Mouse (Mus musculus) embryonic facial prominence, embryonic 10.5 days (tissue): ENCODE data around the gene Zswim1. TPM values are rescaled to one million over a fixed set of nuclear protein-coding genes. Genes with fewer than 3 reads are reported as not detected.
A peak's percentile ranks its signal among the peaks of the same experiment; 100 is the strongest.
"Not testable (repeated sequence)": the region's sequence is repeated elsewhere in the genome, so short reads cannot be mapped to it uniquely, and the experiment has no call there.

Experiments
- DNase-seq: peaks from one replicate; pipeline ENCODE4 v3.0.0-alpha.2; 2017; ENCODE audit warnings: low spot score
- H3K27ac ChIP-seq: fragments of 300-500 bp; sonication (generic); replicated peaks from 2 replicates; pipeline ENCODE4 v1.5.1; 2016; ENCODE audit warnings: mild to moderate bottlenecking
- H3K27me3 ChIP-seq: fragments of 300-500 bp; sonication (generic); replicated peaks from 2 replicates; pipeline ENCODE4 v1.6.1; 2016; ENCODE audit warnings: low read depth, mild to moderate bottlenecking; ENCODE audit not compliant: poor library complexity, severe bottlenecking
- H3K36me3 ChIP-seq: fragments of 300-500 bp; sonication (generic); replicated peaks from 2 replicates; pipeline ENCODE4 v1.6.1; 2016; ENCODE audit warnings: mild to moderate bottlenecking, moderate library complexity
- H3K4me1 ChIP-seq: fragments of 300-500 bp; sonication (generic); 2 replicates; pipeline ENCODE4 v1.6.1; 2016
- H3K4me3 ChIP-seq: fragments of 300-500 bp; sonication (generic); 2 replicates; pipeline ENCODE4 v1.5.1; 2016; ENCODE audit warnings: mild to moderate bottlenecking, moderate library complexity
- H3K9me3 ChIP-seq: fragments of 300-500 bp; sonication (generic); 2 replicates; pipeline ENCODE4 v1.6.1; 2016; ENCODE audit warnings: mild to moderate bottlenecking
- WGBS: fragments of 180-500 bp; shearing (Covaris S2); methylation state at CpG from one replicate; pipeline ENCODE4 v1.1.7; 2016; 5-methylcytosine and 5-hydroxymethylcytosine counted together
- polyA plus RNA-seq: library from polyadenylated mRNA; unstranded; fragments of >200 nt; fragmentation: Nextera tagmentation; extraction: Ambion mirVana; gene quantifications from 2 replicates; pipeline ENCODE4 v1.2.1, GENCODE M21; 2016

Zswim1 gene
- polyA plus RNA-seq, 1 experiment from 2014 or later: 24.2 TPM

- no peaks in the 10 kb centered on the region for H3K36me3 ChIP-seq
- H3K27me3 ChIP-seq: peaks cover 35% of the 10 kb centered on the region
- H3K4me3 ChIP-seq: no peak overlapping the region
- DNase-seq: peak; percentile 66
- 59% methylated on average over 9 of the region's 9 CpGs for WGBS
- no peaks in the 10 kb centered on the region for H3K9me3 ChIP-seq
- H3K27ac ChIP-seq: no peak overlapping the region; the same call in 1 of the 2 replicates
- peaks cover 40% of the 10 kb centered on the region for H3K4me1 ChIP-seq
Observed at GRCm38 (mm10) chr2:164862179-164862861, 39.8 kb downstream of the Zswim1 start.

- 93% methylated on average over 9 of the region's 9 CpGs for WGBS
- Histone ChIP-seq H3K4me1 (peaks cover 29% of the 10 kb centered on the region), H3K27me3 (peaks cover 24% of the 10 kb centered on the region)
- H3K9me3 ChIP-seq, H3K27ac ChIP-seq, H3K36me3 ChIP-seq, H3K4me3 ChIP-seq, DNase-seq: not testable (repeated sequence)
Observed at GRCm38 (mm10) chr2:164863411-164863810, 40.9 kb downstream of the Zswim1 start.

- no peak overlapping the region for H3K4me3 ChIP-seq
- H3K27ac ChIP-seq: no peak overlapping the region
- WGBS: 81% methylated on average over 4 of the region's 4 CpGs
- H3K4me1 ChIP-seq: peaks cover 19% of the 10 kb centered on the region
- no peak for DNase-seq
- H3K9me3 ChIP-seq: no peaks in the 10 kb centered on the region
- no peaks in the 10 kb centered on the region for H3K36me3 ChIP-seq
- H3K27me3 ChIP-seq: peaks cover 14% of the 10 kb centered on the region
Observed at GRCm38 (mm10) chr2:164864593-164864992, 42.1 kb downstream of the Zswim1 start.

- no peak for DNase-seq
- H3K27ac ChIP-seq: no peak overlapping the region
- H3K36me3 ChIP-seq: no peaks in the 10 kb centered on the region
- no peaks in the 10 kb centered on the region for H3K9me3 ChIP-seq
- H3K4me1 ChIP-seq: peaks cover 9% of the 10 kb centered on the region
- 66% methylated on average over 16 of the region's 16 CpGs for WGBS
- no peak overlapping the region for H3K4me3 ChIP-seq
- H3K27me3 ChIP-seq: no peaks in the 10 kb centered on the region
Observed at GRCm38 (mm10) chr2:164866741-164867551, 44.5 kb downstream of the Zswim1 start.

- Histone ChIP-seq H3K27ac (no peak overlapping the region), H3K9me3 (no peaks in the 10 kb centered on the region), H3K4me1 (peaks cover 3% of the 10 kb centered on the region), H3K27me3 (no peaks in the 10 kb centered on the region), H3K36me3 (no peaks in the 10 kb centered on the region), H3K4me3 (no peak overlapping the region)
- DNase-seq: no peak
- WGBS: 89% methylated on average over 7 of the region's 7 CpGs
Observed at GRCm38 (mm10) chr2:164867566-164867965, 45.1 kb downstream of the Zswim1 start.

GRCm38 (mm10) chr2:164868491-164868890, 46.0 kb downstream of the Zswim1 start:
- H3K9me3 ChIP-seq: no peaks in the 10 kb centered on the region
- no peaks in the 10 kb centered on the region; the same call in 1 of the 2 replicates for H3K4me1 ChIP-seq
- no peaks in the 10 kb centered on the region for H3K36me3 ChIP-seq
- no peak overlapping the region for H3K27ac ChIP-seq
- no peak for DNase-seq
- no peak overlapping the region for H3K4me3 ChIP-seq
- H3K27me3 ChIP-seq: no peaks in the 10 kb centered on the region
- 85% methylated on average over 7 of the region's 7 CpGs for WGBS

- no peak for DNase-seq
- Histone ChIP-seq H3K27me3 (no peaks in the 10 kb centered on the region), H3K9me3 (no peaks in the 10 kb centered on the region), H3K4me1 (peaks cover 16% of the 10 kb centered on the region), H3K27ac (no peak overlapping the region), H3K4me3 (no peak overlapping the region), H3K36me3 (no peaks in the 10 kb centered on the region)
- 52% methylated on average over 6 of the region's 6 CpGs for WGBS
Observed at GRCm38 (mm10) chr2:164871602-164872303, 49.3 kb downstream of the Zswim1 start.

- 74% methylated on average over 3 of the region's 3 CpGs for WGBS
- Histone ChIP-seq H3K36me3 (peaks cover 9% of the 10 kb centered on the region), H3K9me3 (no peaks in the 10 kb centered on the region), H3K27me3 (no peaks in the 10 kb centered on the region), H3K4me1 (peaks cover 26% of the 10 kb centered on the region), H3K4me3 (no peak overlapping the region), H3K27ac (no peak overlapping the region)
- DNase-seq: no peak
Observed at GRCm38 (mm10) chr2:164873621-164874020, 51.1 kb downstream of the Zswim1 start.

GRCm38 (mm10) chr2:164874239-164874769, 51.8 kb downstream of the Zswim1 start:
- no peaks in the 10 kb centered on the region for H3K9me3 ChIP-seq
- no peak overlapping the region; the same call in 1 of the 2 replicates for H3K4me3 ChIP-seq
- H3K4me1 ChIP-seq: peaks cover 28% of the 10 kb centered on the region
- WGBS: 36% methylated on average over 1 of the region's 1 CpGs
- H3K36me3 ChIP-seq: peaks cover 9% of the 10 kb centered on the region
- peak overlapping the region; percentile 60 for H3K27ac ChIP-seq
- DNase-seq: no peak
- H3K27me3 ChIP-seq: no peaks in the 10 kb centered on the region

GRCm38 (mm10) chr2:164875648-164876047, 53.2 kb downstream of the Zswim1 start:
- H3K4me3 ChIP-seq, H3K36me3 ChIP-seq, H3K27me3 ChIP-seq, DNase-seq, H3K9me3 ChIP-seq, H3K27ac ChIP-seq: not testable (repeated sequence)
- whole genome bisulfite sequencing: 46% methylated on average over 2 of the region's 2 CpGs
- H3K4me1 ChIP-seq: peaks cover 36% of the 10 kb centered on the region
